Mouse (Mus musculus): Measurements from ENCODE around the gene Tspan5. TPM values are rescaled to one million over a fixed set of nuclear protein-coding genes. Genes with fewer than 3 reads are reported as not detected.

The Tspan5 gene
- total RNA-seq (2021) = 100 to 1,000 TPM; 184 to 208 TPM

GRCm38 (mm10) chr3:138741649-138742565 lies at the start of gene Tspan5:
Gene Tspan5, plus strand, starts transcription at chr3:138742195.
- intact Hi-C loops (cut with DNase I) = loop anchor here (5.0 to 10.0 kb wide), 4 partner anchors 60 to 333 kb away; partner anchors contain the start of gene Rap1gds1
- peak; percentile 65 to 92 for DNase-seq (ENCODE audit: extremely low spot score in 1 of 2, low spot score in 2 of 2)

DNA sequence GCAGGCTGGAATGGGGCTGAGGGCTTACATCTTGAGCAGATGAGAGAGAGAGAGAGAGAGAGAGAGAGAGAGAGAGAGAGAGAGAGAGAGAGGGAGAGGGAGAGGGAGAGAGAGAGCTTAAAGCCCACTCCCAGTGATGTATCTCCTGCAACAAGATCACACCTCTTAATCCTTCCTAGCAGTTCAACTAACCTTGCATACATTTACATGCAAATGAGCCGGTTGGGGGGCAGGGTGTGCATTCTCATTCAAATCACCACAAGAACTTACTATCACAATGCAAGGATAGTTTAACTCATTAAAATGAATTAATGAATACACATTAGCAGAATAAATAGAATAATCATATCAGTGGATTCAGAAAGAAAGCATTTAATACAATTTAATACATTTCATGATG lies 49.7 kb upstream of the Tspan5 start:
- intact Hi-C loops (cut with DNase I) = no loop called here
- DNase-seq (ENCODE audit: extremely low spot score in 1 of 2, low spot score in 2 of 2) = no peak

- intact Hi-C loops (cut with DNase I) = no loop called here
- DNase-seq (ENCODE audit: extremely low spot score in 1 of 2, low spot score in 2 of 2) = no peak
Measured at GRCm38 (mm10) chr3:138703399-138703798, 38.6 kb upstream of the Tspan5 start.

- DNase-seq (ENCODE audit: extremely low spot score in 1 of 2, low spot score in 2 of 2) = no peak
- intact Hi-C loops (cut with DNase I) = no loop called here
Measured at GRCm38 (mm10) chr3:138704469-138704868, 37.5 kb upstream of the Tspan5 start.

GRCm38 (mm10) chr3:138705875-138706274 lies 36.1 kb upstream of the Tspan5 start:
- intact Hi-C loops (cut with DNase I) = no loop called here

GRCm38 (mm10) chr3:138709183-138709582 lies 32.8 kb upstream of the Tspan5 start:
- intact Hi-C loops (cut with DNase I) = no loop called here

More at GRCm38 (mm10) chr3:138705875-138706274, 36.1 kb upstream of the Tspan5 start:
- DNase-seq (ENCODE audit: extremely low spot score in 1 of 2, low spot score in 2 of 2) = no peak

GRCm38 (mm10) chr3:138711971-138712370 lies 30.0 kb upstream of the Tspan5 start:
- DNase-seq (ENCODE audit: extremely low spot score in 1 of 2, low spot score in 2 of 2) = no peak

More at GRCm38 (mm10) chr3:138709183-138709582, 32.8 kb upstream of the Tspan5 start:
- DNase-seq (ENCODE audit: extremely low spot score in 1 of 2, low spot score in 2 of 2) = no peak

GRCm38 (mm10) chr3:138712452-138713140 lies 29.4 kb upstream of the Tspan5 start:
- intact Hi-C loops (cut with DNase I) = no loop called here
- peak in 1 of 2 experiments; percentile 8 for DNase-seq (ENCODE audit: extremely low spot score in 1 of 2, low spot score in 2 of 2)

More at GRCm38 (mm10) chr3:138711971-138712370, 30.0 kb upstream of the Tspan5 start:
- intact Hi-C loops (cut with DNase I) = no loop called here

- intact Hi-C loops (cut with DNase I) = no loop called here
- DNase-seq (ENCODE audit: extremely low spot score in 1 of 2, low spot score in 2 of 2) = peak in 1 of 2 experiments; percentile 21
Measured at GRCm38 (mm10) chr3:138713141-138713540, 28.9 kb upstream of the Tspan5 start.

GRCm38 (mm10) chr3:138714788-138715187 lies 27.2 kb upstream of the Tspan5 start:
- no peak for DNase-seq (ENCODE audit: extremely low spot score in 1 of 2, low spot score in 2 of 2)
- intact Hi-C loops (cut with DNase I) = no loop called here

DNA sequence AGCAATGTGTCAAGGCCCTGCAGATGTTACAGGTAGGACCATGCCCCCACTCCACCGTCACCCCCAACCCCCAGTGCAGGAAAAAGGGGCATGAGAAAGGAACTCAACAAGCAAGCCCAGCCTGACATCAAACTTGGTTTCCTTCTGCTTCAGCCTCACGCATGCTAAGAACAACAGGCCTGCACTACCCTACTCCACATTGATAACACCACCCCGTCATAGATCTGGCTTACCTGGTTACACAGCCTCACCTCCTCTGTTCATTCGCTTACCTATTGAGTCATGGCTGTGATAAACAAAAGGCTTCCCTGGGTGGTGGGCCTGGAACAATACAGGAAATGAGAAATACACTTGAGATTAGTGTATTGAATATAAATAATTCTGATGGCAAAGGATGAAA lies 26.8 kb upstream of the Tspan5 start:
- intact Hi-C loops (cut with DNase I) = no loop called here
- no peak for DNase-seq (ENCODE audit: extremely low spot score in 1 of 2, low spot score in 2 of 2)

- no peak for DNase-seq (ENCODE audit: extremely low spot score in 1 of 2, low spot score in 2 of 2)
- intact Hi-C loops (cut with DNase I) = no loop called here
Measured at GRCm38 (mm10) chr3:138717040-138717439, 25.0 kb upstream of the Tspan5 start.

DNA sequence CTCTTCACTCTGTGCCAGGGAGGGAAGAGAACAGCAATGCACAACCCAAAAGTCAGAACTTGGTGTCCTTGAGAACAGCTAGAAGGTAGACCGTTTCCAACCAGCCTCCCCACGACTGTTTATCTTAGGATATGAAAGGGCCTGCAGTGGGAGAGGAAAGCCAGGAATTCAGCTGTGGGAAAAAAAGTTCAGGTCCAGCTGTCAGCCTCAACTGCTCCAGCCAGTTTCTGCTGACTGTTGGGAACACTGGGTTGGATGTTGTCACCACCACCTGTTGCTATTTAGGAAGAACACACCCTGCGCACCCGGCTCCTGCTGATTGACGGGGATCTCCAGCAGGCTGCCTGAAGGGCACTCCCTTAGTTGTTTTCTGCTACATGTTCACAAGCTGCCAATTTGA lies 19.8 kb upstream of the Tspan5 start:
- intact Hi-C loops (cut with DNase I) = no loop called here
- peak in 1 of 2 experiments; percentile 69 for DNase-seq (ENCODE audit: extremely low spot score in 1 of 2, low spot score in 2 of 2)

GRCm38 (mm10) chr3:138727571-138727970 lies 14.4 kb upstream of the Tspan5 start:
- intact Hi-C loops (cut with DNase I) = no loop called here
- no peak for DNase-seq (ENCODE audit: extremely low spot score in 1 of 2, low spot score in 2 of 2)

- DNase-seq (ENCODE audit: extremely low spot score in 1 of 2, low spot score in 2 of 2) = no peak
- intact Hi-C loops (cut with DNase I) = no loop called here
Measured at GRCm38 (mm10) chr3:138728840-138729239, 13.2 kb upstream of the Tspan5 start.

DNA sequence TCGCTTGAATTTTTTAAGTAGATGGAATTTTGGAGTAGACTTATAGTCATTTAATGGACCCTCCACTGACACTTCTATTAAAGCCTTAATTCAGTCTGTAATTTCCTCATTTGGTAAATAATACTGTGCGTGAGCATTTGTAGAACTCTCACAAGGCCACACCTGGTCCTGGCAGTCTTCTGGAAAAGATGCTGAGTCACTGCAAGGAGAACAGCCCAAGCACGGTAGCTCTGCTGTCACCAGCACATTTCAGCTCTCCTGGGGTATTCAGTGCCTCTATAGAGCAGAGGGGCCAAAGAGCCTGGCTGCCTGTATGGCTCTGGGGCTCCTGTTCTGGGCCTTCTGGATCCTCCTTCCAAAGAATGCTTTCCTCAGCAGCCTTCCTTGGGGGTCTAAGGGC lies 11.2 kb upstream of the Tspan5 start:
- DNase-seq (ENCODE audit: extremely low spot score in 1 of 2, low spot score in 2 of 2) = no peak
- intact Hi-C loops (cut with DNase I) = no loop called here

- no peak for DNase-seq (ENCODE audit: extremely low spot score in 1 of 2, low spot score in 2 of 2)
- intact Hi-C loops (cut with DNase I) = no loop called here
Measured at GRCm38 (mm10) chr3:138735760-138736159, 6.2 kb upstream of the Tspan5 start.

- DNase-seq (ENCODE audit: extremely low spot score in 1 of 2, low spot score in 2 of 2) = no peak
- intact Hi-C loops (cut with DNase I) = no loop called here
Measured at GRCm38 (mm10) chr3:138739150-138739700, 2.8 kb upstream of the Tspan5 start.

DNA sequence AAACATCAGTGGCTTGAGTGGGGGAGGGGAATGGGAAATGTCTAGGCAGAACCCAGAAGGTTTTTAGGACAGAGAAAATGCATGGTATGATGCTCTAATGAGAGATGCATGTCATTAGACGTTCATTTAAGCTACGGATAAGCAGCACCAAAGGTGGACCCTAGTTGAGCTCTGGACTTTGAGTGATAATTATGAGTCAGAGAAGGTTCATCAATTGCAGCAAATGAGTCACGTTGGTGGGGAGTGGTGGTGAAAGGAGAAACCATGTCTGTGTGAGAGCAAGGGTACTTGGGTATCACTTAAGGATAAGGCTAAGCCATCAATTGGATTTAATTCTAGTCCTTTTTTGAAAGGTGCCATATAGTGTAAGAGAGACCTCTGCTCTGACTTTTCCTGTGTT lies 1.7 kb upstream of the Tspan5 start:
- no peak for DNase-seq (ENCODE audit: extremely low spot score in 1 of 2, low spot score in 2 of 2)
- intact Hi-C loops (cut with DNase I) = loop anchor here (5.0 to 10.0 kb wide), 4 partner anchors 62 to 335 kb away; partner anchors contain the start of gene Rap1gds1
